Mouse (Mus musculus) c-Kit-negative CD71-positive TER-119-positive erythroid progenitor cells, embryonic 14.5 days (primary cell): ENCODE data around the gene Cntfr.
"Not testable (repeated sequence)": the region's sequence is repeated elsewhere in the genome, so short reads cannot be mapped to it uniquely, and the experiment has no call there.

Experiments
- DNase-seq: peaks from one replicate; pipeline ENCODE4 v3.0.0-alpha.2; 2013; ENCODE audit warnings: low read depth, low spot score

The Cntfr gene

GRCm38 (mm10) chr4:41710229-41710628 is 13.3 kb upstream of the Cntfr start:
- DNase-seq, result no peak

GRCm38 (mm10) chr4:41708192-41708745 is 11.4 kb upstream of the Cntfr start:
- DNase-seq, result no peak

- DNase-seq, result no peak
Observed at GRCm38 (mm10) chr4:41707011-41707535, 10.2 kb upstream of the Cntfr start.

- no peak for DNase-seq
Observed at GRCm38 (mm10) chr4:41705922-41706754, 9.2 kb upstream of the Cntfr start.

GRCm38 (mm10) chr4:41704651-41705050 is 7.8 kb upstream of the Cntfr start:
- DNase-seq, result no peak

GRCm38 (mm10) chr4:41702226-41702625 is 5.3 kb upstream of the Cntfr start:
- DNase-seq, result not testable (repeated sequence)

GRCm38 (mm10) chr4:41700224-41700623 is 3.3 kb upstream of the Cntfr start:
- not testable (repeated sequence) for DNase-seq

GRCm38 (mm10) chr4:41699783-41700182 is 2.9 kb upstream of the Cntfr start, which contains the start of gene Il11ra1:
Il11ra1 (plus strand) TSS chr4:41699989.
- DNase-seq, result not testable (repeated sequence)

GRCm38 (mm10) chr4:41698421-41699016 is 1.6 kb upstream of the Cntfr start:
- DNase-seq, result not testable (repeated sequence)

- DNase-seq, result not testable (repeated sequence)
Observed at GRCm38 (mm10) chr4:41696452-41696851, 437 bp downstream of the Cntfr start.

GRCm38 (mm10) chr4:41695800-41696199 is 1.1 kb downstream of the Cntfr start:
- DNase-seq, result not testable (repeated sequence)

GRCm38 (mm10) chr4:41693511-41693910 is 3.4 kb downstream of the Cntfr start:
- not testable (repeated sequence) for DNase-seq

- DNase-seq, result not testable (repeated sequence)
Observed at GRCm38 (mm10) chr4:41690014-41690413, 6.9 kb downstream of the Cntfr start.

GRCm38 (mm10) chr4:41688562-41688961 is 8.3 kb downstream of the Cntfr start:
- not testable (repeated sequence) for DNase-seq

GRCm38 (mm10) chr4:41685882-41686492 is 10.9 kb downstream of the Cntfr start:
- DNase-seq, result not testable (repeated sequence)

- DNase-seq, result not testable (repeated sequence)
Observed at GRCm38 (mm10) chr4:41684931-41685453, 11.9 kb downstream of the Cntfr start.

GRCm38 (mm10) chr4:41684131-41684930 is 12.6 kb downstream of the Cntfr start:
- DNase-seq, result not testable (repeated sequence)

- DNase-seq, result not testable (repeated sequence)
Observed at GRCm38 (mm10) chr4:41683303-41683702, 13.6 kb downstream of the Cntfr start.

GRCm38 (mm10) chr4:41682789-41683188 is 14.1 kb downstream of the Cntfr start:
- DNase-seq, result no peak

- DNase-seq, result no peak
Observed at GRCm38 (mm10) chr4:41681947-41682346, 14.9 kb downstream of the Cntfr start.

GRCm38 (mm10) chr4:41681176-41681575 is 15.7 kb downstream of the Cntfr start:
- no peak for DNase-seq
